Mouse (Mus musculus) heart, postnatal 0 days (tissue): Measurements from ENCODE around the gene Nav2.

Experiments used
- CTCF ChIP-seq: IDR thresholded peaks from 2 replicates; pipeline ENCODE4 v1.5.1; 2016; ENCODE audit warnings: antibody characterized with exemption, control low read depth, low read depth
- EP300 ChIP-seq: IDR thresholded peaks from 2 replicates; pipeline ENCODE4 v1.6.1; 2016; ENCODE audit warnings: antibody characterized with exemption, low read depth

GRCm38 (mm10) chr7:49488493-49489087, 580.1 kb downstream of the Nav2 start:
- TF ChIP-seq CTCF (no peak), EP300 (no peak)
